Mouse (Mus musculus): ENCODE data around the gene Slc9a9. TPM values are rescaled to one million over a fixed set of nuclear protein-coding genes. Genes with fewer than 3 reads are reported as not detected.

The Slc9a9 gene
- polyA plus RNA-seq, 1 experiment = 6.5 TPM

GRCm38 (mm10) chr9:94727457-94727856 is 57.7 kb downstream of the Slc9a9 start:
- Histone ChIP-seq H3K27ac (ENCODE audit: control insufficient read depth, insufficient read depth, low read depth, low read length, poor library complexity) (no peak overlapping the region), H3K4me3 (replicated peaks; ENCODE audit: control insufficient read depth, low read depth, low read length) (no peak overlapping the region), H3K4me1 (ENCODE audit: control insufficient read depth, insufficient read depth, low read length) (no peaks in the 10 kb centered on the region)
- 40% methylated on average over 5 of the region's 5 CpGs for WGBS
- no peak for TF ChIP-seq POLR2A (IDR thresholded peaks at IDR 0.05; ENCODE audit: borderline replicate concordance, control insufficient read depth, low read depth, low read length)
- peak; percentile 42; the same call in 1 of the 2 replicates for TF ChIP-seq CTCF (IDR thresholded peaks at IDR 0.05; ENCODE audit: control insufficient read depth, insufficient read depth, low read length)

- no peak overlapping the region for H3K27ac ChIP-seq (ENCODE audit: control insufficient read depth, insufficient read depth, low read depth, low read length, poor library complexity)
- no peaks in the 10 kb centered on the region; the same call in 1 of the 2 replicates for H3K4me1 ChIP-seq (ENCODE audit: control insufficient read depth, insufficient read depth, low read length)
- TF ChIP-seq CTCF (IDR thresholded peaks at IDR 0.05; ENCODE audit: control insufficient read depth, insufficient read depth, low read length) (no peak), POLR2A (IDR thresholded peaks at IDR 0.05; ENCODE audit: borderline replicate concordance, control insufficient read depth, low read depth, low read length) (no peak)
- 82% methylated on average over 8 of the region's 8 CpGs for WGBS
- H3K4me3 ChIP-seq (replicated peaks; ENCODE audit: control insufficient read depth, low read depth, low read length) = no peak overlapping the region
Observed at GRCm38 (mm10) chr9:94730396-94730795, 60.7 kb downstream of the Slc9a9 start.

- Histone ChIP-seq H3K4me3 (replicated peaks; ENCODE audit: control insufficient read depth, low read depth, low read length) (no peak overlapping the region), H3K4me1 (ENCODE audit: control insufficient read depth, insufficient read depth, low read length) (no peaks in the 10 kb centered on the region; the same call in 1 of the 2 replicates), H3K27ac (ENCODE audit: control insufficient read depth, insufficient read depth, low read depth, low read length, poor library complexity) (no peak overlapping the region)
- TF ChIP-seq CTCF (IDR thresholded peaks at IDR 0.05; ENCODE audit: control insufficient read depth, insufficient read depth, low read length) = no peak
- TF ChIP-seq POLR2A (IDR thresholded peaks at IDR 0.05; ENCODE audit: borderline replicate concordance, control insufficient read depth, low read depth, low read length) = no peak
- WGBS = 70% methylated on average over 6 of the region's 6 CpGs
Observed at GRCm38 (mm10) chr9:94732136-94732535, 62.4 kb downstream of the Slc9a9 start.

GRCm38 (mm10) chr9:94732599-94733287 is 63.0 kb downstream of the Slc9a9 start:
- H3K4me1 ChIP-seq (ENCODE audit: control insufficient read depth, insufficient read depth, low read length) = no peaks in the 10 kb centered on the region; the same call in 1 of the 2 replicates
- H3K4me3 ChIP-seq (replicated peaks; ENCODE audit: control insufficient read depth, low read depth, low read length) = no peak overlapping the region
- no peak overlapping the region for H3K27ac ChIP-seq (ENCODE audit: control insufficient read depth, insufficient read depth, low read depth, low read length, poor library complexity)
- TF ChIP-seq CTCF (IDR thresholded peaks at IDR 0.05; ENCODE audit: control insufficient read depth, insufficient read depth, low read length) = no peak
- no peak for TF ChIP-seq POLR2A (IDR thresholded peaks at IDR 0.05; ENCODE audit: borderline replicate concordance, control insufficient read depth, low read depth, low read length)
- WGBS = 58% methylated on average over 8 of the region's 8 CpGs

GRCm38 (mm10) chr9:94734320-94734719 is 64.6 kb downstream of the Slc9a9 start:
- WGBS = 23% methylated on average over 1 of the region's 1 CpGs
- no peak overlapping the region for H3K4me3 ChIP-seq (replicated peaks; ENCODE audit: control insufficient read depth, low read depth, low read length)
- no peaks in the 10 kb centered on the region; the same call in 1 of the 2 replicates for H3K4me1 ChIP-seq (ENCODE audit: control insufficient read depth, insufficient read depth, low read length)
- no peak overlapping the region for H3K27ac ChIP-seq (ENCODE audit: control insufficient read depth, insufficient read depth, low read depth, low read length, poor library complexity)
- TF ChIP-seq POLR2A (IDR thresholded peaks at IDR 0.05; ENCODE audit: borderline replicate concordance, control insufficient read depth, low read depth, low read length) (no peak), CTCF (IDR thresholded peaks at IDR 0.05; ENCODE audit: control insufficient read depth, insufficient read depth, low read length) (no peak)

- 78% methylated on average over 5 of the region's 5 CpGs for WGBS
- TF ChIP-seq CTCF (IDR thresholded peaks at IDR 0.05; ENCODE audit: control insufficient read depth, insufficient read depth, low read length) (no peak), POLR2A (IDR thresholded peaks at IDR 0.05; ENCODE audit: borderline replicate concordance, control insufficient read depth, low read depth, low read length) (no peak)
- no peak overlapping the region for H3K27ac ChIP-seq (ENCODE audit: control insufficient read depth, insufficient read depth, low read depth, low read length, poor library complexity)
- no peaks in the 10 kb centered on the region; the same call in 1 of the 2 replicates for H3K4me1 ChIP-seq (ENCODE audit: control insufficient read depth, insufficient read depth, low read length)
- H3K4me3 ChIP-seq (replicated peaks; ENCODE audit: control insufficient read depth, low read depth, low read length) = no peak overlapping the region
Observed at GRCm38 (mm10) chr9:94737226-94737625, 67.5 kb downstream of the Slc9a9 start.

GRCm38 (mm10) chr9:94738555-94739427 is 69.1 kb downstream of the Slc9a9 start:
- Histone ChIP-seq H3K27ac (ENCODE audit: control insufficient read depth, insufficient read depth, low read depth, low read length, poor library complexity) (no peak overlapping the region), H3K4me3 (replicated peaks; ENCODE audit: control insufficient read depth, low read depth, low read length) (no peak overlapping the region), H3K4me1 (ENCODE audit: control insufficient read depth, insufficient read depth, low read length) (no peaks in the 10 kb centered on the region; the same call in 1 of the 2 replicates)
- WGBS = 43% methylated on average over 6 of the region's 6 CpGs
- TF ChIP-seq POLR2A (IDR thresholded peaks at IDR 0.05; ENCODE audit: borderline replicate concordance, control insufficient read depth, low read depth, low read length) (no peak), CTCF (IDR thresholded peaks at IDR 0.05; ENCODE audit: control insufficient read depth, insufficient read depth, low read length) (no peak)

- no peaks in the 10 kb centered on the region; the same call in 1 of the 2 replicates for H3K4me1 ChIP-seq (ENCODE audit: control insufficient read depth, insufficient read depth, low read length)
- TF ChIP-seq POLR2A (IDR thresholded peaks at IDR 0.05; ENCODE audit: borderline replicate concordance, control insufficient read depth, low read depth, low read length) = no peak
- no peak for TF ChIP-seq CTCF (IDR thresholded peaks at IDR 0.05; ENCODE audit: control insufficient read depth, insufficient read depth, low read length)
- H3K27ac ChIP-seq (ENCODE audit: control insufficient read depth, insufficient read depth, low read depth, low read length, poor library complexity) = no peak overlapping the region
- no peak overlapping the region for H3K4me3 ChIP-seq (replicated peaks; ENCODE audit: control insufficient read depth, low read depth, low read length)
- WGBS = 58% methylated on average over 3 of the region's 3 CpGs
Observed at GRCm38 (mm10) chr9:94740841-94741240, 71.1 kb downstream of the Slc9a9 start.

Measured in bone marrow, adult 2 months (tissue).